Mouse (Mus musculus) spleen, postnatal 14 days (tissue): ENCODE measurements around the gene Shoc2.
A peak's percentile ranks its signal among the peaks of the same experiment; 100 is the strongest.
"Not testable (repeated sequence)": the region's sequence is repeated elsewhere in the genome, so short reads cannot be mapped to it uniquely, and the experiment has no call there.

Source experiments
- DNase-seq, 2 experiments: peaks; one replicate each; pipeline ENCODE4 v3.0.0; 2021 to 2022; ENCODE audit warnings: low spot score in 2 of 2

The Shoc2 gene

GRCm38 (mm10) chr19:53933050-53933449 lies 11.1 kb upstream of the Shoc2 start:
- DNase-seq: no peak

- no peak for DNase-seq
These were observed 10.1 kb upstream of the Shoc2 start for GRCm38 (mm10) chr19:53934046-53934445.

GRCm38 (mm10) chr19:53939467-53939866 lies 4.6 kb upstream of the Shoc2 start:
- DNase-seq: no peak

- no peak for DNase-seq
These were observed 3.0 kb upstream of the Shoc2 start for GRCm38 (mm10) chr19:53941139-53941538.

GRCm38 (mm10) chr19:53942342-53942741 lies 1.8 kb upstream of the Shoc2 start:
- no peak for DNase-seq

GRCm38 (mm10) chr19:53944786-53945169 lies 672 bp downstream of the Shoc2 start:
- DNase-seq: no peak

- DNase-seq: peak in 1 of 2 experiments; percentile 43
These were observed 1.3 kb downstream of the Shoc2 start for GRCm38 (mm10) chr19:53945171-53946042.

GRCm38 (mm10) chr19:53957513-53957912 lies 13.4 kb downstream of the Shoc2 start:
- no peak for DNase-seq

GRCm38 (mm10) chr19:53962511-53962910 lies 18.4 kb downstream of the Shoc2 start:
- no peak for DNase-seq

- DNase-seq: not testable (repeated sequence)
These were observed 20.2 kb downstream of the Shoc2 start for GRCm38 (mm10) chr19:53964347-53964746.

GRCm38 (mm10) chr19:53964910-53965633 lies 21.0 kb downstream of the Shoc2 start:
- DNase-seq: no peak

- DNase-seq: no peak
These were observed 25.1 kb downstream of the Shoc2 start for GRCm38 (mm10) chr19:53969226-53969625.

GRCm38 (mm10) chr19:53971938-53972337 lies 27.8 kb downstream of the Shoc2 start:
- no peak for DNase-seq

- no peak for DNase-seq
These were observed 29.6 kb downstream of the Shoc2 start for GRCm38 (mm10) chr19:53973656-53974055.

- no peak for DNase-seq
These were observed 37.9 kb downstream of the Shoc2 start for GRCm38 (mm10) chr19:53982041-53982440.

GRCm38 (mm10) chr19:53983336-53983735 lies 39.2 kb downstream of the Shoc2 start:
- peak in 1 of 2 experiments; percentile 7 for DNase-seq

- no peak for DNase-seq
These were observed 40.5 kb downstream of the Shoc2 start for GRCm38 (mm10) chr19:53984628-53985027.

GRCm38 (mm10) chr19:53990538-53990937 lies 46.4 kb downstream of the Shoc2 start:
- DNase-seq: no peak

GRCm38 (mm10) chr19:53993860-53994259 lies 49.8 kb downstream of the Shoc2 start:
- no peak for DNase-seq

- no peak for DNase-seq
These were observed 50.2 kb downstream of the Shoc2 start for GRCm38 (mm10) chr19:53994276-53994675.

GRCm38 (mm10) chr19:54010973-54011372 lies 66.9 kb downstream of the Shoc2 start:
- DNase-seq: no peak

- DNase-seq: no peak
These were observed 70.9 kb downstream of the Shoc2 start for GRCm38 (mm10) chr19:54014999-54015398.

GRCm38 (mm10) chr19:54015503-54015902 lies 71.4 kb downstream of the Shoc2 start:
- DNase-seq: no peak
